Mouse (Mus musculus): ENCODE data around the gene Tanc1. TPM values are rescaled to one million over a fixed set of nuclear protein-coding genes. Genes with fewer than 3 reads are reported as not detected.

Gene Tanc1
- total RNA-seq, 2 experiments from 2014 or later, result 13.0 to 14.9 TPM

GRCm38 (mm10) chr2:59774374-59774773 is 162.5 kb downstream of the Tanc1 start:
- intact Hi-C loops (cut with DNase I), result no loop called here
- no peak for DNase-seq (ENCODE audit: low spot score in 2 of 2)

- DNase-seq (ENCODE audit: low spot score in 2 of 2), result no peak
- intact Hi-C loops (cut with DNase I), result no loop called here
Measured at GRCm38 (mm10) chr2:59775148-59775547, 163.3 kb downstream of the Tanc1 start.

GRCm38 (mm10) chr2:59775820-59776219 is 164.0 kb downstream of the Tanc1 start:
- no peak for DNase-seq (ENCODE audit: low spot score in 2 of 2)
- intact Hi-C loops (cut with DNase I), result no loop called here

- intact Hi-C loops (cut with DNase I), result no loop called here
- DNase-seq (ENCODE audit: low spot score in 2 of 2), result no peak
Measured at GRCm38 (mm10) chr2:59779355-59779754, 167.5 kb downstream of the Tanc1 start.

- intact Hi-C loops (cut with DNase I), result no loop called here
Measured at GRCm38 (mm10) chr2:59780240-59780639, 168.4 kb downstream of the Tanc1 start.

GRCm38 (mm10) chr2:59783055-59783831 is 171.4 kb downstream of the Tanc1 start:
- intact Hi-C loops (cut with DNase I), result no loop called here
- no peak for DNase-seq (ENCODE audit: low spot score in 2 of 2)

More at GRCm38 (mm10) chr2:59780240-59780639, 168.4 kb downstream of the Tanc1 start:
- DNase-seq (ENCODE audit: low spot score in 2 of 2), result no peak

- intact Hi-C loops (cut with DNase I), result no loop called here
- no peak for DNase-seq (ENCODE audit: low spot score in 2 of 2)
Measured at GRCm38 (mm10) chr2:59783832-59784627, 172.2 kb downstream of the Tanc1 start.

- no peak for DNase-seq (ENCODE audit: low spot score in 2 of 2)
- intact Hi-C loops (cut with DNase I), result no loop called here
Measured at GRCm38 (mm10) chr2:59784628-59784883, 172.7 kb downstream of the Tanc1 start.

GRCm38 (mm10) chr2:59785597-59785996 is 173.8 kb downstream of the Tanc1 start:
- no peak for DNase-seq (ENCODE audit: low spot score in 2 of 2)
- intact Hi-C loops (cut with DNase I), result no loop called here

GRCm38 (mm10) chr2:59788704-59789500 is 177.1 kb downstream of the Tanc1 start:
- intact Hi-C loops (cut with DNase I), result no loop called here
- DNase-seq (ENCODE audit: low spot score in 2 of 2), result no peak

GRCm38 (mm10) chr2:59791596-59791995 is 179.8 kb downstream of the Tanc1 start:
- intact Hi-C loops (cut with DNase I), result no loop called here
- DNase-seq (ENCODE audit: low spot score in 2 of 2), result no peak

GRCm38 (mm10) chr2:59793337-59793736 is 181.5 kb downstream of the Tanc1 start:
- intact Hi-C loops (cut with DNase I), result no loop called here
- no peak for DNase-seq (ENCODE audit: low spot score in 2 of 2)

- peak; percentile 15 to 53 for DNase-seq (ENCODE audit: low spot score in 2 of 2)
- intact Hi-C loops (cut with DNase I), result no loop called here
Measured at GRCm38 (mm10) chr2:59794838-59795237, 183.0 kb downstream of the Tanc1 start.

GRCm38 (mm10) chr2:59798934-59799532 is 187.2 kb downstream of the Tanc1 start:
- no peak for DNase-seq (ENCODE audit: low spot score in 2 of 2)
- intact Hi-C loops (cut with DNase I), result no loop called here

GRCm38 (mm10) chr2:59799572-59799971 is 187.7 kb downstream of the Tanc1 start:
- intact Hi-C loops (cut with DNase I), result no loop called here
- DNase-seq (ENCODE audit: low spot score in 2 of 2), result no peak

- intact Hi-C loops (cut with DNase I), result no loop called here
- DNase-seq (ENCODE audit: low spot score in 2 of 2), result no peak
Measured at GRCm38 (mm10) chr2:59800481-59801266, 188.8 kb downstream of the Tanc1 start.

- DNase-seq (ENCODE audit: low spot score in 2 of 2), result no peak
- intact Hi-C loops (cut with DNase I), result no loop called here
Measured at GRCm38 (mm10) chr2:59802722-59803387, 191.0 kb downstream of the Tanc1 start.

GRCm38 (mm10) chr2:59805595-59805994 is 193.8 kb downstream of the Tanc1 start:
- intact Hi-C loops (cut with DNase I), result no loop called here
- DNase-seq (ENCODE audit: low spot score in 2 of 2), result no peak

GRCm38 (mm10) chr2:59806038-59806437 is 194.2 kb downstream of the Tanc1 start:
- intact Hi-C loops (cut with DNase I), result no loop called here
- no peak for DNase-seq (ENCODE audit: low spot score in 2 of 2)

Measured in left cerebral cortex, postnatal 14 days (tissue).